Mouse (Mus musculus): ENCODE measurements around the gene Pibf1.

DNA sequence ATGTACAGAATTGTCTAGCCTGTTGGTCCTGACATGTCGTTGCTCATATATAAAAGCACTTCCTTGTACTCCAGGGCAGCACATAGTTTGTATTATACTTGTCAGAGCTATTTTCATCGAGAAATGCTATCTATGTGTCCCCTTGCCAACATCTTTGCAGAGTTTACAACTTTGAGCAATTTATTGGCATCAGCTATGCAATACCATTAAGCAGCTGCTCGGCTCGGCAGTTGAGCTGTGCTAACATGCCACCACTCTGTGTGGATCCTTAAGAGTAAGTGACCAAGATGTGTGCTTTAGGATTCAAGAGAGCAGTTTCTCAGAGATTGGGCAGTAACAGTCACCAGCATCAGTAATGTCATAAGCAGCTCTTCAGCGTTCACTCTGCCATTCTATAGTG, 137.9 kb downstream of the Pibf1 start:
- no peak for TF ChIP-seq POLR2A (IDR thresholded peaks at IDR 0.05; ENCODE audit: control insufficient read depth in 1 of 2, insufficient read depth in 1 of 2, low read depth in 1 of 2, low read length in 2 of 2, poor library complexity in 1 of 2)
- no peak for TF ChIP-seq TAL1 (IDR thresholded peaks at IDR 0.05; ENCODE audit: low read length)
- no peak for TF ChIP-seq TBP (IDR thresholded peaks at IDR 0.05; ENCODE audit: low read depth, low read length)
- no peak for TF ChIP-seq EP300 (IDR thresholded peaks at IDR 0.05; ENCODE audit: low read depth in 1 of 2, low read length in 2 of 2)
- no peak for TF ChIP-seq ZNF384 (IDR thresholded peaks at IDR 0.05; ENCODE audit: low read depth, low read length)
- no peak for TF ChIP-seq GABPA (IDR thresholded peaks at IDR 0.05; ENCODE audit: low read depth, low read length)
- no peak for TF ChIP-seq CTCF (IDR thresholded peaks at IDR 0.05 in 2 of 3, conservative IDR thresholded peaks at IDR 0.05 in 1 of 3; ENCODE audit: control insufficient read depth in 1 of 3, insufficient read depth in 1 of 3, low read depth in 2 of 3, low read length in 3 of 3, poor library complexity in 1 of 3, severe bottlenecking in 1 of 3)
- TF ChIP-seq ZC3H11A (IDR thresholded peaks at IDR 0.05; ENCODE audit: low read depth, low read length): no peak
- TF ChIP-seq NRF1 (IDR thresholded peaks at IDR 0.05; ENCODE audit: insufficient read depth, low read depth, low read length, poor library complexity, severe bottlenecking): no peak
- no peak for TF ChIP-seq ZKSCAN1 (IDR thresholded peaks at IDR 0.05; ENCODE audit: low read depth, low read length)
- TF ChIP-seq GATA1 (IDR thresholded peaks at IDR 0.05; ENCODE audit: low read depth, low read length): no peak
- TF ChIP-seq POLR2AphosphoS2 (IDR thresholded peaks at IDR 0.05; ENCODE audit: low read length): no peak
- no peak for TF ChIP-seq MAFK (IDR thresholded peaks at IDR 0.05; ENCODE audit: borderline replicate concordance, low read depth, low read length)
- no peak for TF ChIP-seq USF2 (IDR thresholded peaks at IDR 0.05; ENCODE audit: borderline replicate concordance in 1 of 2, insufficient read depth in 1 of 2, low read depth in 1 of 2, low read length in 2 of 2)
